Mouse (Mus musculus): ENCODE measurements around the gene Ift81. TPM values are rescaled to one million over a fixed set of nuclear protein-coding genes. Genes with fewer than 3 reads are reported as not detected.
A peak's percentile ranks its signal among the peaks of the same experiment; 100 is the strongest.

The Ift81 gene
- polyA plus RNA-seq, 1 experiment from 2014 or later = 37.2 TPM

DNA sequence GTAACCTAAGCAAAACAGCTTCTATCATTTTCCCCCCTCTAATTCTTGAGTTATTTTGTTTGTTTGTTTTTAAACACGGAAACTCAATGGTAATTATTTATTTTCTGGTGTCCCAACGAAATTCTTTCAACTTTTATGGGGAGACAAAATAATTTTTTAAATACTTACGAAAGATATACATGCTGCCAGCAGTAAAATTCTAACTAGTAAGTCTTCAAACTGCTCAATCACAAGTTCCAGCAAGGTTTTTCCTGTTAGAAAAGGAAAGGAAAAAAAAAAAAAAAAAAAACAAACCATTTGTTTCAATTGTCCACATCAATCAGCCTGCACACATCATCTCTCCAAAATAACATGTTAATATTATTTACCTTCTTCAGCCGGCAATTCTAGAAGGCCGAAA, 113.8 kb downstream of the Ift81 start:
- H3K4me3 ChIP-seq (replicated peaks) = peak overlapping the region; percentile 99
- H3K9ac ChIP-seq = peak overlapping the region; percentile 99; the same call in 1 of the 2 replicates
- no peaks in the 10 kb centered on the region for H3K27me3 ChIP-seq (replicated peaks)
- peak overlapping the region; percentile 99; the same call in 1 of the 2 replicates for H3K27ac ChIP-seq
- peaks cover 8% of the 10 kb centered on the region; the same call in 1 of the 2 replicates for H3K36me3 ChIP-seq
- H3K9me3 ChIP-seq = no peaks in the 10 kb centered on the region
- 17% methylated on average over 5 of the region's 5 CpGs for WGBS
- peaks cover 19% of the 10 kb centered on the region; the same call in 1 of the 2 replicates for H3K4me1 ChIP-seq
- no peak for ATAC-seq (ENCODE audit: insufficient read depth, low FRiP score, low read depth)
- peak overlapping the region; percentile 56 for H3K4me2 ChIP-seq

Other genes starting within 250 kb of the Ift81 start
- 63.2 and 69.5 TPM in 2 replicates for gene Gpn3, start 242.6 kb downstream of the Ift81 start, polyA plus RNA-seq (2015; fragmentation: Nextera tagmentation; extraction: Ambion mirVana)
- 54.7 and 59.1 TPM in 2 replicates for gene Fam216a, start 242.2 kb downstream of the Ift81 start, polyA plus RNA-seq (2015; fragmentation: Nextera tagmentation; extraction: Ambion mirVana)
- gene Arpc3, start 222.6 kb downstream of the Ift81 start, polyA plus RNA-seq (2015; fragmentation: Nextera tagmentation; extraction: Ambion mirVana) = 142 and 148 TPM in 2 replicates
- gene Anapc7, start 192.8 kb downstream of the Ift81 start, polyA plus RNA-seq (2015; fragmentation: Nextera tagmentation; extraction: Ambion mirVana) = 37.7 and 41.1 TPM in 2 replicates
- 33.5 and 35.7 TPM in 2 replicates for gene Atp2a2, start 112.3 kb downstream of the Ift81 start, polyA plus RNA-seq (2015; fragmentation: Nextera tagmentation; extraction: Ambion mirVana)
- 2.7 and 3.4 TPM in 2 replicates for gene P2rx7, start 29.4 kb upstream of the Ift81 start, polyA plus RNA-seq (2015; fragmentation: Nextera tagmentation; extraction: Ambion mirVana)
- gene P2rx4, start 93.0 kb upstream of the Ift81 start, polyA plus RNA-seq (2015; fragmentation: Nextera tagmentation; extraction: Ambion mirVana) = 26.9 and 27.9 TPM in 2 replicates
- gene Camkk2, start 164.9 kb upstream of the Ift81 start, polyA plus RNA-seq (2015; fragmentation: Nextera tagmentation; extraction: Ambion mirVana) = 23.2 and 25.2 TPM in 2 replicates
- gene Anapc5, start 206.8 kb upstream of the Ift81 start, polyA plus RNA-seq (2015; fragmentation: Nextera tagmentation; extraction: Ambion mirVana) = 384 and 409 TPM in 2 replicates
- 28.4 and 32.7 TPM in 2 replicates for gene Rnf34, start 235.5 kb upstream of the Ift81 start, polyA plus RNA-seq (2015; fragmentation: Nextera tagmentation; extraction: Ambion mirVana)

Data from stomach, embryonic 15.5 days (tissue).